Mouse (Mus musculus): Measurements from ENCODE around the gene Abca5. TPM values are rescaled to one million over a fixed set of nuclear protein-coding genes. Genes with fewer than 3 reads are reported as not detected.
A peak's percentile ranks its signal among the peaks of the same experiment; 100 is the strongest.

Gene Abca5
- polyA plus RNA-seq, 1 experiment from 2014 or later = 0.81 TPM

GRCm38 (mm10) chr11:110284849-110285248 is 52.7 kb downstream of the Abca5 start:
- Histone ChIP-seq H3K4me1 (ENCODE audit: control insufficient read depth, low read depth, low read length) (no peaks in the 10 kb centered on the region; the same call in 1 of the 2 replicates), H3K4me3 (ENCODE audit: low read depth, low read length) (no peak overlapping the region), H3K36me3 (ENCODE audit: control insufficient read depth, insufficient read depth) (no peaks in the 10 kb centered on the region), H3K27ac (ENCODE audit: low read length) (no peak overlapping the region), H3K27me3 (ENCODE audit: control insufficient read depth, insufficient read depth, low read depth, low read length) (no peaks in the 10 kb centered on the region), H3K9me3 (replicated peaks; ENCODE audit: control insufficient read depth, low read length) (no peaks in the 10 kb centered on the region), H3K4me2 (ENCODE audit: low read depth, low read length) (peak overlapping the region; percentile 37), H3K9ac (ENCODE audit: low read depth, low read length) (no peak overlapping the region)
- 45% methylated on average over 10 of the region's 10 CpGs for WGBS (ENCODE audit: insufficient replicate concordance)
- ATAC-seq (ENCODE audit: low read depth) = peak; percentile 68

GRCm38 (mm10) chr11:110284185-110284787 is 53.2 kb downstream of the Abca5 start:
- peak overlapping the region; percentile 14; the same call in 1 of the 2 replicates for H3K4me3 ChIP-seq (ENCODE audit: low read depth, low read length)
- no peaks in the 10 kb centered on the region; the same call in 1 of the 2 replicates for H3K4me1 ChIP-seq (ENCODE audit: control insufficient read depth, low read depth, low read length)
- H3K36me3 ChIP-seq (ENCODE audit: control insufficient read depth, insufficient read depth) = no peaks in the 10 kb centered on the region
- H3K9me3 ChIP-seq (replicated peaks; ENCODE audit: control insufficient read depth, low read length) = no peaks in the 10 kb centered on the region
- H3K27me3 ChIP-seq (ENCODE audit: control insufficient read depth, insufficient read depth, low read depth, low read length) = no peaks in the 10 kb centered on the region
- ATAC-seq (ENCODE audit: low read depth) = peak; percentile 77
- peak overlapping the region; percentile 38 for H3K4me2 ChIP-seq (ENCODE audit: low read depth, low read length)
- H3K9ac ChIP-seq (ENCODE audit: low read depth, low read length) = no peak overlapping the region
- 42% methylated on average over 9 of the region's 9 CpGs for WGBS (ENCODE audit: insufficient replicate concordance)
- no peak overlapping the region for H3K27ac ChIP-seq (ENCODE audit: low read length)

DNA sequence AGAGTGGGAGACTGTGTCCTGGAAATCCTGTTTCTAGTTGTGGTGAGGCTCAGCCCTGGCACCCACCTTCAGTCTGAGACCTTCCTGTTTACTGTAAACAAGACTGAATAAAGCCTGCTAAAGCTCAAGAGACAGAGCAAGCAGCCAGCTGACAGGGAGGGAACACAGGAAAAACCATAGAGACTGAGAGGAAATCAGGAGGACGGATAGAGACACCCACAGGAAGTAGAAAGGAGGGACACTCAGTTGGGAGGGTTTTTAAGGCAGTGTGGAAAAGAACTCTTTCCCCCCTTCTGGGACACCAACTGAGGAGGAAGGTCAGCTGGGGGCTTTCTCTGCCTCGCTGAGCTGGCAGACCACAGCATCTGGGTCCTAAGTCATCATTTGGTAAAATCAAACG is 62.7 kb downstream of the Abca5 start:
- no peaks in the 10 kb centered on the region for H3K36me3 ChIP-seq (ENCODE audit: control insufficient read depth, insufficient read depth)
- H3K27me3 ChIP-seq (ENCODE audit: control insufficient read depth, insufficient read depth, low read depth, low read length) = no peaks in the 10 kb centered on the region
- no peaks in the 10 kb centered on the region for H3K4me1 ChIP-seq (ENCODE audit: control insufficient read depth, low read depth, low read length)
- H3K4me3 ChIP-seq (ENCODE audit: low read depth, low read length) = no peak overlapping the region
- no peak overlapping the region for H3K4me2 ChIP-seq (ENCODE audit: low read depth, low read length)
- no peak overlapping the region for H3K27ac ChIP-seq (ENCODE audit: low read length)
- 36% methylated on average over 3 of the region's 3 CpGs for WGBS (ENCODE audit: insufficient replicate concordance)
- ATAC-seq (ENCODE audit: low read depth) = no peak
- H3K9me3 ChIP-seq (replicated peaks; ENCODE audit: control insufficient read depth, low read length) = no peaks in the 10 kb centered on the region
- H3K9ac ChIP-seq (ENCODE audit: low read depth, low read length) = no peak overlapping the region

- H3K9me3 ChIP-seq (replicated peaks; ENCODE audit: control insufficient read depth, low read length) = no peaks in the 10 kb centered on the region
- H3K4me1 ChIP-seq (ENCODE audit: control insufficient read depth, low read depth, low read length) = no peaks in the 10 kb centered on the region; the same call in 1 of the 2 replicates
- ATAC-seq (ENCODE audit: low read depth) = peak; percentile 43; the same call in 1 of the 2 replicates
- no peak overlapping the region for H3K9ac ChIP-seq (ENCODE audit: low read depth, low read length)
- no peak overlapping the region for H3K4me2 ChIP-seq (ENCODE audit: low read depth, low read length)
- WGBS (ENCODE audit: insufficient replicate concordance) = 5% methylated on average over 5 of the region's 5 CpGs
- no peak overlapping the region for H3K4me3 ChIP-seq (ENCODE audit: low read depth, low read length)
- no peaks in the 10 kb centered on the region for H3K27me3 ChIP-seq (ENCODE audit: control insufficient read depth, insufficient read depth, low read depth, low read length)
- no peak overlapping the region for H3K27ac ChIP-seq (ENCODE audit: low read length)
- no peaks in the 10 kb centered on the region for H3K36me3 ChIP-seq (ENCODE audit: control insufficient read depth, insufficient read depth)
These were observed 65.8 kb downstream of the Abca5 start for GRCm38 (mm10) chr11:110271745-110272144.

GRCm38 (mm10) chr11:110268244-110268844 is 69.2 kb downstream of the Abca5 start:
- peak overlapping the region; percentile 41 for H3K9ac ChIP-seq (ENCODE audit: low read depth, low read length)
- no peaks in the 10 kb centered on the region for H3K36me3 ChIP-seq (ENCODE audit: control insufficient read depth, insufficient read depth)
- H3K4me1 ChIP-seq (ENCODE audit: control insufficient read depth, low read depth, low read length) = no peaks in the 10 kb centered on the region; the same call in 1 of the 2 replicates
- H3K9me3 ChIP-seq (replicated peaks; ENCODE audit: control insufficient read depth, low read length) = no peaks in the 10 kb centered on the region
- peak overlapping the region; percentile 53 for H3K4me2 ChIP-seq (ENCODE audit: low read depth, low read length)
- H3K27ac ChIP-seq (ENCODE audit: low read length) = no peak overlapping the region
- WGBS (ENCODE audit: insufficient replicate concordance) = 30% methylated on average over 8 of the region's 8 CpGs
- ATAC-seq (ENCODE audit: low read depth) = peak; percentile 71
- peak overlapping the region; percentile 31; the same call in 1 of the 2 replicates for H3K4me3 ChIP-seq (ENCODE audit: low read depth, low read length)
- no peaks in the 10 kb centered on the region for H3K27me3 ChIP-seq (ENCODE audit: control insufficient read depth, insufficient read depth, low read depth, low read length)

GRCm38 (mm10) chr11:110267232-110267631 is 70.3 kb downstream of the Abca5 start:
- Histone ChIP-seq H3K9me3 (replicated peaks; ENCODE audit: control insufficient read depth, low read length) (no peaks in the 10 kb centered on the region), H3K4me2 (ENCODE audit: low read depth, low read length) (no peak overlapping the region), H3K27ac (ENCODE audit: low read length) (no peak overlapping the region), H3K36me3 (ENCODE audit: control insufficient read depth, insufficient read depth) (no peaks in the 10 kb centered on the region), H3K4me1 (ENCODE audit: control insufficient read depth, low read depth, low read length) (no peaks in the 10 kb centered on the region; the same call in 1 of the 2 replicates), H3K9ac (ENCODE audit: low read depth, low read length) (no peak overlapping the region), H3K27me3 (ENCODE audit: control insufficient read depth, insufficient read depth, low read depth, low read length) (no peaks in the 10 kb centered on the region), H3K4me3 (ENCODE audit: low read depth, low read length) (no peak overlapping the region)
- no peak for ATAC-seq (ENCODE audit: low read depth)
- WGBS (ENCODE audit: insufficient replicate concordance) = 43% methylated on average over 6 of the region's 6 CpGs

- no peaks in the 10 kb centered on the region for H3K36me3 ChIP-seq (ENCODE audit: control insufficient read depth, insufficient read depth)
- no peaks in the 10 kb centered on the region; the same call in 1 of the 2 replicates for H3K4me1 ChIP-seq (ENCODE audit: control insufficient read depth, low read depth, low read length)
- H3K4me3 ChIP-seq (ENCODE audit: low read depth, low read length) = no peak overlapping the region
- no peaks in the 10 kb centered on the region for H3K27me3 ChIP-seq (ENCODE audit: control insufficient read depth, insufficient read depth, low read depth, low read length)
- no peak overlapping the region for H3K27ac ChIP-seq (ENCODE audit: low read length)
- no peak overlapping the region for H3K4me2 ChIP-seq (ENCODE audit: low read depth, low read length)
- no peaks in the 10 kb centered on the region for H3K9me3 ChIP-seq (replicated peaks; ENCODE audit: control insufficient read depth, low read length)
- 77% methylated on average over 11 of the region's 11 CpGs for WGBS (ENCODE audit: insufficient replicate concordance)
- no peak overlapping the region for H3K9ac ChIP-seq (ENCODE audit: low read depth, low read length)
- ATAC-seq (ENCODE audit: low read depth) = no peak
These were observed 70.8 kb downstream of the Abca5 start for GRCm38 (mm10) chr11:110266757-110267156.

- Histone ChIP-seq H3K4me2 (ENCODE audit: low read depth, low read length) (no peak overlapping the region), H3K4me1 (ENCODE audit: control insufficient read depth, low read depth, low read length) (no peaks in the 10 kb centered on the region), H3K36me3 (ENCODE audit: control insufficient read depth, insufficient read depth) (no peaks in the 10 kb centered on the region), H3K4me3 (ENCODE audit: low read depth, low read length) (no peak overlapping the region), H3K27me3 (ENCODE audit: control insufficient read depth, insufficient read depth, low read depth, low read length) (no peaks in the 10 kb centered on the region), H3K27ac (ENCODE audit: low read length) (no peak overlapping the region), H3K9me3 (replicated peaks; ENCODE audit: control insufficient read depth, low read length) (no peaks in the 10 kb centered on the region), H3K9ac (ENCODE audit: low read depth, low read length) (no peak overlapping the region)
- ATAC-seq (ENCODE audit: low read depth) = no peak
- 64% methylated on average over 3 of the region's 3 CpGs for WGBS (ENCODE audit: insufficient replicate concordance)
These were observed 75.6 kb downstream of the Abca5 start for GRCm38 (mm10) chr11:110261867-110262266.

- Histone ChIP-seq H3K27ac (ENCODE audit: low read length) (no peak overlapping the region), H3K9me3 (replicated peaks; ENCODE audit: control insufficient read depth, low read length) (no peaks in the 10 kb centered on the region), H3K4me3 (ENCODE audit: low read depth, low read length) (no peak overlapping the region), H3K4me2 (ENCODE audit: low read depth, low read length) (no peak overlapping the region), H3K27me3 (ENCODE audit: control insufficient read depth, insufficient read depth, low read depth, low read length) (no peaks in the 10 kb centered on the region), H3K4me1 (ENCODE audit: control insufficient read depth, low read depth, low read length) (no peaks in the 10 kb centered on the region), H3K36me3 (ENCODE audit: control insufficient read depth, insufficient read depth) (no peaks in the 10 kb centered on the region), H3K9ac (ENCODE audit: low read depth, low read length) (no peak overlapping the region)
- 44% methylated on average over 4 of the region's 4 CpGs for WGBS (ENCODE audit: insufficient replicate concordance)
- no peak for ATAC-seq (ENCODE audit: low read depth)
These were observed 79.6 kb downstream of the Abca5 start for GRCm38 (mm10) chr11:110257911-110258310.

Data from liver, embryonic 16.5 days (tissue).